ENCODE assay signal across 16 mouse cellular contexts in the genomic region with DNA sequence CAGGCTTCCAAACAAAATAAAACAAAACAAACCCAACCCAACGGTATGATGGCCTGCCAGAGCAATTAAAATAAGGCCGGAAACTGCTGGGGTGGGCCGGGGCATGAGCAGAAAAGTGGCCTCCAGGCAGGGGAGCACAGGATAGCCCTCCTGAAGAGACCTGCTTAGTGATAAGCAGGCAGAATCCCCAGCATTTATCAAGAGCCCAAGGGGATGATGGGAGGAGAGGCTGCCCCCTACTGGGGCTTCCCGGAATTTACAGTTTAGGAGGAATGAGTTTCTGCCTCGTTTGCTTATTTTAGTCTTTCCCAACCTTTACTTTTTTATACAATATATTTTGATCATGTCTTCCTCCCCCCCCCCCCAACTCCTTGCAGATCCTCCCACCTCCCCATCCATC. TPM values are rescaled to one million over a fixed set of nuclear protein-coding genes. Genes with fewer than 3 reads are reported as not detected.
DNase-seq lines count a peak whose midpoint lies in the region; ATAC-seq and TF ChIP-seq lines count a peak whose summit lies in the region.
"Had no signal": no experiment of that assay in that cellular context is flagged by ENCODE, and none has a peak within 500 bp of the region (broad histone marks: within the 10 kb centered on the region; RNA-seq: fewer than 3 reads in every experiment).

No protein-coding gene starts in this region.

- H3K36me3 ChIP-seq in E14TG2a.4 (ENCODE audit: insufficient read depth, low read length) = no peaks in the 10 kb centered on the region
- H3K36me3 ChIP-seq in hindbrain, embryonic 16.5 days (ENCODE audit: control insufficient read depth, insufficient read depth, low read length) = no peaks in the 10 kb centered on the region
- H3K36me3 ChIP-seq: embryonic facial prominence, embryonic 13.5 days; liver, embryonic 15.5 days; midbrain, embryonic 13.5 days had no signal

- TF ChIP-seq CTCF in gastrocnemius, adult 2 months (IDR thresholded peaks at IDR 0.05) = peak; percentile 39
- peak; percentile 41; the same call in 1 of the 2 replicates for TF ChIP-seq CTCF in lung, adult 2 months (IDR thresholded peaks at IDR 0.05; ENCODE audit: insufficient read depth, low read length)
- peak; percentile 76 for TF ChIP-seq CTCF in E14TG2a.4 (conservative IDR thresholded peaks at IDR 0.05; ENCODE audit: low read length)

- H3K4me3 ChIP-seq in gastrocnemius, adult 2 months = no peak overlapping the region
- no peak overlapping the region for H3K4me3 ChIP-seq in lung, adult 2 months (replicated peaks; ENCODE audit: extremely low read depth, low read depth, low read length)
- H3K4me3 ChIP-seq in E14TG2a.4 (replicated peaks; ENCODE audit: low read length) = no peak overlapping the region
- H3K4me3 ChIP-seq in hindbrain, embryonic 16.5 days (ENCODE audit: low read length) = no peak overlapping the region
- H3K4me3 ChIP-seq: embryonic facial prominence, embryonic 13.5 days; liver, embryonic 15.5 days; midbrain, embryonic 13.5 days had no signal

- H3K27me3 ChIP-seq in E14TG2a.4 (ENCODE audit: insufficient read depth, low read length) = peaks cover 20% of the 10 kb centered on the region
- no peaks in the 10 kb centered on the region for H3K27me3 ChIP-seq in hindbrain, embryonic 16.5 days (replicated peaks; ENCODE audit: control insufficient read depth, insufficient read depth, low read length)
- H3K27me3 ChIP-seq: midbrain, embryonic 13.5 days had no signal

- no peak overlapping the region for H3K27ac ChIP-seq in gastrocnemius, adult 2 months
- H3K27ac ChIP-seq in hindbrain, embryonic 16.5 days (ENCODE audit: low read depth, low read length) = no peak overlapping the region
- H3K27ac ChIP-seq: embryonic facial prominence, embryonic 13.5 days; liver, embryonic 15.5 days; midbrain, embryonic 13.5 days had no signal

- ATAC-seq in hindbrain, embryonic 16.5 days = no peak
- ATAC-seq: midbrain, embryonic 13.5 days had no signal

- H3K4me2 ChIP-seq in hindbrain, embryonic 16.5 days (ENCODE audit: low read length) = no peak overlapping the region
- H3K4me2 ChIP-seq: embryonic facial prominence, embryonic 13.5 days; liver, embryonic 15.5 days; midbrain, embryonic 13.5 days had no signal

- no peak for TF ChIP-seq POLR2A in lung, adult 2 months (IDR thresholded peaks at IDR 0.05; ENCODE audit: borderline replicate concordance, extremely low read depth, low read depth, low read length)

- no peak overlapping the region for H3K9ac ChIP-seq in hindbrain, embryonic 16.5 days (ENCODE audit: low read depth, low read length)
- H3K9ac ChIP-seq: embryonic facial prominence, embryonic 13.5 days; liver, embryonic 15.5 days; midbrain, embryonic 13.5 days had no signal

- no peaks in the 10 kb centered on the region for H3K4me1 ChIP-seq in lung, adult 2 months (ENCODE audit: control insufficient read depth, insufficient read depth, low read length)
- H3K4me1 ChIP-seq in E14TG2a.4 (replicated peaks; ENCODE audit: low read depth, low read length) = peaks cover 20% of the 10 kb centered on the region
- peaks cover 6% of the 10 kb centered on the region; the same call in 1 of the 2 replicates for H3K4me1 ChIP-seq in hindbrain, embryonic 16.5 days (ENCODE audit: control insufficient read depth, insufficient read depth, low read depth, low read length)
- H3K4me1 ChIP-seq: embryonic facial prominence, embryonic 13.5 days; liver, embryonic 15.5 days had no signal

- 81% methylated on average over 5 of the region's 5 CpGs for WGBS in lung, adult 2 months
- 80% methylated on average over 5 of the region's 5 CpGs for WGBS in hindbrain, embryonic 16.5 days

- no peak for DNase-seq in gastrocnemius, adult 2 months
- DNase-seq in gastrocnemius, postnatal 4 days (ENCODE audit: low spot score in 2 of 2) = no peak
- no peak for DNase-seq in lung, adult 2 months
- DNase-seq in lung, postnatal 10 days = no peak
- DNase-seq in c-Kit-positive CD71-positive TER-119-positive erythroid progenitor cells, embryonic 14.5 days (ENCODE audit: low spot score) = peak; percentile 13
- DNase-seq in urinary bladder, postnatal 14 days (ENCODE audit: low spot score) = no peak
- DNase-seq: cerebellum, adult 8-10 months; heart, adult 18-20 months; heart, postnatal 4 days; right cerebral cortex, postnatal 25 days had no signal

- H3K9me3 ChIP-seq in E14TG2a.4 (ENCODE audit: low read length) = no peaks in the 10 kb centered on the region
- no peaks in the 10 kb centered on the region for H3K9me3 ChIP-seq in hindbrain, embryonic 16.5 days (ENCODE audit: control insufficient read depth, low read length)
- H3K9me3 ChIP-seq: embryonic facial prominence, embryonic 13.5 days; liver, embryonic 15.5 days; midbrain, embryonic 13.5 days had no signal

- intact Hi-C loops in gastrocnemius, adult 2 months (cut with DNase I) = no loop called here

RNA-seq across cellular contexts. Expression of gene Mobp, which starts 37.3 kb away (rescaled TPM):
- not detected for total RNA-seq in gastrocnemius, adult 2 months (2021)
- not detected for total RNA-seq in gastrocnemius, postnatal 4 days (2021)
- polyA plus RNA-seq in lung, adult 2 months (2012; rRNA removed) = not detected in 2 replicates
- 0.20 and 0.21 TPM in 2 replicates for polyA plus RNA-seq in hindbrain, embryonic 16.5 days (2015; fragmentation: Nextera tagmentation; extraction: Ambion mirVana)
- total RNA-seq: heart, adult 18-20 months; heart, postnatal 4 days had no signal
- polyA plus RNA-seq: embryonic facial prominence, embryonic 13.5 days; kidney, embryonic 16.5 days; liver, embryonic 15.5 days had no signal

RNA-seq across cellular contexts. Expression of gene Rpsa, which starts 59.4 kb away (rescaled TPM):
- total RNA-seq in gastrocnemius, adult 2 months (2021) = 100 to 1,000 TPM; 395 to 503 TPM
- total RNA-seq in gastrocnemius, postnatal 4 days (2021) = 1,000 to 10,000 TPM in 1 of 2 experiments, 100 to 1,000 TPM in 1; 833 to 1,010 TPM
- polyA plus RNA-seq in lung, adult 2 months (2012; rRNA removed) = 1,383 and 1,388 TPM in 2 replicates
- polyA plus RNA-seq in hindbrain, embryonic 16.5 days (2015; fragmentation: Nextera tagmentation; extraction: Ambion mirVana) = 939 and 943 TPM in 2 replicates
